Mouse (Mus musculus) kidney, postnatal 10 days (tissue): ENCODE measurements around the gene Wars2.

Experiments used
- DNase-seq: peaks from one replicate; pipeline ENCODE4 v3.0.0; 2021; ENCODE audit warnings: mixed read lengths

Wars2 gene

GRCm38 (mm10) chr3:99279718-99280117 lies 138.8 kb downstream of the Wars2 start:
- DNase-seq = no peak

- DNase-seq = no peak
Observed at GRCm38 (mm10) chr3:99281453-99281852, 140.6 kb downstream of the Wars2 start.

GRCm38 (mm10) chr3:99288302-99288701 lies 147.4 kb downstream of the Wars2 start:
- DNase-seq = peak; percentile 9
